Mouse (Mus musculus) kidney, postnatal 10 days (tissue): Measurements from ENCODE around the gene Herc1.

Source experiments
- DNase-seq: peaks from one replicate; pipeline ENCODE4 v3.0.0; 2021; ENCODE audit warnings: mixed read lengths

Gene Herc1

DNA sequence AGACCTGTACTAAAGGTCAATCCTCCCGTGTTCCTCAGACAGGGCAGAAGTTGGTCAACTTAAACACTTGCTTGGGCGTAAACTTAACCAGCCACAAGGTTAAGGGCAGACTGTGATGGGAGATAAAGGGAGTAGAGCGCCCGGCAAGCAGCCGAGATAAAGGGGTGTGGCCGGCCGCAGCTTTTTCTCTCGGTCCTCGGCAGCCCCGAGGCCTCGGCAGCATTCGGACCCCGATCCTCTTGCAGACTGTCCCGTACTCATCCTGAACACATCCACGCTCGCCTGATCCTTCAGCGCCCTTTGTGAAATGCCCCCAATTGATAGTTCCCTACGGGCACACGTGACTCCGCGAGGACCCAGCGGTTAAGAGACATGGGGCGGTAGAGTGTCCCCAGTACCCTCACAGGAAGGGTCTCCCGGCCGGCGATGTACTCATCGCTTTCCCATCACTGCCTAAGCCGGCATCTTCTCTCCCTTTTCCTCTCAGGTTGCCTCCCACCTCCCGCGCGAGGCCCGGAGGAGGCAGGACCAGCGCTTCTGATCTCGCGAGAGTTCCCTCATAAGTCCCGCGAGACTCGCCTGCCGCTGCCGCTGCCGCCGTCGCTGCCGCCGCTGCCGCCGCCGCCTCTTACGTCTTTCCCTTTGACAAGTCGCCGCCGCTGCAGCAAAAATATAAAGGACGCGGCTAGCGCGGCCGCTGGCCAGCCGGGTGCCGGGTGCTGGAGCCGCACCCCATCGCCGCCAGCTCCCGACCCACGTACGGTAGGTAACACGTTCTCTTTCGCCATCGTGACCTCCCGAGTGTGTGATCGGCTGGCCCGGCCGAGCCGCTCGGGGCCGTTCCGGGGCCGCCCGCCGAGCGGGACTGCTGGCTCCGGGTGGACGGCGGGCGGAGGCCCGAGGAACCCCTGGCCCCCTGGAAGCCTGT, at the start of gene Herc1:
Herc1 (plus strand) TSS at position 591 of the 928 bp plus-strand sequence.
- DNase-seq = peak; percentile 98

DNA sequence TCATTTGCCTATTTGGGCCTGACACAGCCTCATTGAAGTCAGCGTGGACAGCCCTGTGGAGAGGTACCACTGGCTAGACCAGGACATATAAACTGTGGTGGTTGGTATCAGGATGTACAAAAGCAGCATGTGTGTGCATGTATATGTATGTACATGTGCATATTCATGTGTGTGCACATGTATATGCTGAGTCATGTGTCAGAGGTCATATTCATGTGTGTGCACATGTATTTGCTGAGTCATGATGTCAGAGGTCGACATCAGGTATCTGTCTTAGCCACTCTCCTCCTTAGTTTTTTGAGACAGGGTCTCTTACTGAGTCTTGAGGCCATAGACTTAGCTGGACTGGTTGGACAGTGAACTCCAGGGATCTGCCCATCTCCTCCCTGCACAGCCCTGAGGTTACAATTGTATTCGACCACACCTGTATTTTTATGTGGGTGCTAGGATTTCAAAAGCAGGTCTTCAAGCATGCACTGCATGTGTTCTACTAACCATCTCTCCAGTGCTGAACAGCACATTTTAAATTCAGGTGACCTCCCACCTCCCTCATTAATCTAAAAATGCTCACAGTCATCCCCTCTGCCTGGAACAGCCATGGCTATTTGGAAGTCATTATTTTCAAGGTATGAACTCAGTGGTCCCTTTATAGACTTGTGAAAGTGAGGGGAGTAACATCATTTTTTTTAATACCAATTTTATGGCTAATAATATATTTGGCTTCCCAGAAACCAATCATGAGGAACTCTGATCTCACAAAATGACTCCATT, 45.7 kb upstream of the Herc1 start:
- DNase-seq = no peak

DNA sequence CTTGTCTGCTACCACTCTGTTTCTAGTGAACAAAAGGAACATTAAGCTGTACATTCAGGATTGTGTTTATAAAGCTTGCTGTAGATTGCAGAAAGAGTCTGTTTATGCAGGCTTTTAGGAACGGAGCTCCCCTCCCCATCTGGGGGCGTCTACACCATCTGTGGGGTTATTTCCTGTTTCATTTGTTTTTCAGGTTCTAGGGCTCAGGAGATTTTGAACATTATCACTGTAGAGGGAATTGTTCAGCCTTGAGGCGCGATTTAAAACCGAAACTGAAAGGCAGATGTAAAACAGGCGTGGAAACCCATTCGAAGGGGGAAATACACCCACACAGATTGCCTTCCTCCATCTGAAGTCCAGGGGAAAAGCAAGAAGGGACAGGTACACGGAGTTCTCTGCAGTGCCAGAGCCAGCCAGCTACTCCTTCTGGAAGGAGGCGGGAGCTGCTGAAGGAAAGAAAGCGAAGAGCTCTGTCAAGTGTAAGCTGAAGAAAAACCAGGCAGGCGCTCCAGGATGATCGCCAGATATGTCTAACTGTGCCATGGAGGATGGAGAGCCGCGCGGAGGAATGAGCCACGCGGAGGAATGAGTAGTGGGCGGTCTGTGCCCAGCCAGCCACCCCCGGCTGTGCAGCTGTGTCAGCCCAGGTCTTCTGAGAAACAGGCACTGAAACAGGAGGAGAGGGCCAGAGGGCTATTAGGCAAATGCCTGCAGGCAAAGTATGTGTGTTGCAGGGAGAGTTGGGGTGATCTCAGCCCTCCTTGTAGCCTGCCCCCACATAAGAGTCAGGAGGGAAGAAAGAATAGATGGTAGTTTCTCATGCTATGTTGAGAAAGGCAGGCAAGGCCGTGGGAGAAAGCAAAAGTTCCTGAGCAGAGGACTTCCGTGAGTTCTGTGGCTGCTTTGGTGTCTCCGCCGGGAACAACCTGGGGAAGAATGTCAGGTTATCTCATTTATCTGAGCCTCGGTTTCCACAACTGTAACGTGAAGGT, 44.8 kb upstream of the Herc1 start:
- peak; percentile 16 for DNase-seq

DNA sequence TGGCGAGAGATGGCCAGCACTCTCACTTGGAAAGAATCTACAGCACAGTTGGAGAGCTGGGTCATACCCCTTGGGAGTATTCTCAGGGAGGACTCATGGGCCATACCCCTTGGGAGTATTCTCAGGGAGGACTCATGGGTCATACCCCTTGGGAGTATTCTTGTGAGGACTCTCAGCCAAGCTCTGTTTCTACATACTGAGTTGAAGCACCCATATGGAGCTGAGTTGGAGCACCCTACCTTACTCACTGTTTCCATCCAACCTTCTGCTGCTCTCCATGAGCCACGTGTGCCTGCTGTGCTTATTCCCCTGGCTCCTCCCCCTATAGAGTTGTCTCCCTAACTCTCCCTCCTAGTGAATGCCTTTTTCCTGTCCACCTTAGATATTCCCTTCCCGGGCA, 43.8 kb upstream of the Herc1 start:
- no peak for DNase-seq

DNA sequence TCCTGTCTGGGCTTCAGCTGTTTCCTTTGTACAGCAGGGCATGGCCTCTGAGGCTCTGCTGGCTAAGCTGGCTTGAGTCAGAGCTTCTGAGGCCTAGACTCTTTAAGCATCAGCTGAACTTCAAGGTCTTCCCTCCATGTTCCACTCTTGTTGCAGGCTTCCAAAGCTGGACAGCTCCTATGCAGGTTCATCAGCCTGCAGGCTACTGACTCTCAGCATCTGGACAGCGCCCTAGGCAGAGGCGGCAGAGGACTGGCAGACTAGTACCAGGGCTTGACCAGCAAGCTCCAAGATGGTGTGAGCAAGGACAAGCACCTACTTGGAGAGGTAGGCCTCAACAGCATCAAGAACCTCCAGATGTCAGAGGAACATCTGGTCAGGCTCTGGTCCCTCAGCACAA, 42.9 kb upstream of the Herc1 start:
- peak; percentile 79 for DNase-seq

DNA sequence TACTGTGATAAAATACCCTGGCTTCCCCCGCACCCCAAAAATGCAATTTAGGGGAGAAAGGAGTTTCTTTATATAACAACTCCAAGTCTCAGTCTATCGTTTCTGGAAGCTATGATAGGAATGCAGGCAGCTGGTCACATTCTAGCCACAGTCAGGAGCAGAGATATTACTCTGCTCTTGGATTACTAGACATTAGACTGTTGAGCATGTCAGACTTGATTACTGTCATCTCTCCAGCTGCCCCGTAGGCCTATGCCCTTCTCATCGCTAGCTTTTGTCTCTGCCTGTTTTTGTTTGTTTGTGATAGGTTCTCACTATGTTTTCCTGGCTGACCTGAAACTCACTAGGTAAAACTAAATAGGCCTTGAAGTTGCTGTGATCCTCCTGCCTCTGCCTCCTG, 41.5 kb upstream of the Herc1 start:
- no peak for DNase-seq

DNA sequence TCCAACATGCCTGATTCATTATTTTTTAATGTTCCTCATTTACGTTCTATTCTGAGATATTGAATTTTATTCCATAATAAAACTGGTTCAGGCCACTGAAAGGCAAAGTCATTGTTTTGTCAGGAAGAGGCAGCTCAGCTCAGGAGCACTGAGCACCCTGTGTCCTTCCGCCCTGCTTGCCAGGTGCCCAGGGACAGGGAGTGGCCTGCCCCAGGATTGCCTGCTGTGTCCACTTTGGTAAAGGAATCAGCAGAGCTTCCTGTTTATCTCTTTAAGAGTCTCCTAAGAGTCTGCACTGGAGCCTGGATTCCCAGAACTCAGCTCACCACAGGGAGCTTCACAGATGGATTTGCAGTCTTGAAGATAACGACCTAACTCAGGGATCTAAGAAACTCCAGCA, 38.8 kb upstream of the Herc1 start:
- DNase-seq = peak; percentile 13

DNA sequence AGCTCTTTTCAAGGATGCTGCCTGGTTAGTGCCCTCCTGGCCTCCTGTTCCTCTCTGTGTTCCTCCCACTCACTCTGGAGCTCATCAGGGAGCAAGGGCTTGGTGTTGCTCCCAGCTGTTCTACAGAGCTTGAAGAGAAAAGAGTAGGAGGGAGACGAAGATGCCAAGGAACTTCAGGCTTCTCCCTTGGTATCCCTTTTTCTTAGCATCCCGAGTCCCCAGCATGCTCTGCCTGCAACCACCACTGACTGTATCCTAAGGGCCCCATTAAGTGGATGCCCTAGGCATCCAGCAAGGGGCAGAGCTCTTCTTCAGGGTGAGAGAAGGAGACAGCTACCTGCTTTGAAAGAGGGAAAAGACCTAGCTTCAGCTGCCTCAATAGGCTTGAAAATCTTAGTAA, 33.6 kb upstream of the Herc1 start:
- no peak for DNase-seq

DNA sequence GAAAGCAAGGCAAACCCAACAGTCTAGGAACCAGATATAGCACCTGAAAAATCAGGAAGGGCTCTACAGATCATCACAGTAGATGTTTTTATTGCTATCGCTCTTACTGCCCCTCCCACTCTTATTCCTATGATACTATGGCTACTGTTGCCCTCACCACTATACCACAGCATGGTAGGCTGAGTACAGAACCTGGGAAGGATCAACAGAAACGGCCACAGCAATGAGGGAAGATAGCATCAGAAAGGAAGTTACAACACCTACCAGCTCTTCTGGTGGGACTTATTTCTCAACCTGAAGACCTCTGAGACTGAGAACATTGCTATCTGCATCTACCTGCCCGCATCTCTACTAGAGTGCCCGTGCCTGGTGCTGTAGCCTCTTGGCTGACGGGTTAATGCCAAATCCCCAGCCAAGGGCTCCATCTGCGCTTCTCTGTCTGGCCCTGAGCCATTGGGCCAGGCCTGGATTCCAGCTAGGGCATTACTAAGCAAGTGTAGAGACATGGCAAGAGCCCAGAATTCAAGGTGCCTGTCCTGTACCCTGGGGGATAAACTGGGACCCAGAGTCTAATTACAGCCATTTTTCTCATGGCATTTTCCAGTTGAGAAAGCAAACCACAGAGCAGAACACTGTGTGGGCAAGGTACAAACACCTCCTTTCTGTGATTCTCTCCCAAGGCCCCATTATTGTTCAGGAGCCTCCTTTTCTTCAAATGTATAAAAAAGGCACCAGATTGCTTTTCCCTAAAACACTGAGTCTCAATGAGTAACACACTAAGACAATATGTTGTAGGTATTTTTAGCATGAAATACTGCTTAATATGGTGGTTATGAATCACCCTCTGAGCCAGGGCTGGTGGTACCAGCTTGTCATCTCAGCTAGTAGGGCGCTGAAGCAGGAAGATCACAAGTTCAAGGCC, 28.0 kb upstream of the Herc1 start:
- DNase-seq = peak; percentile 57

DNA sequence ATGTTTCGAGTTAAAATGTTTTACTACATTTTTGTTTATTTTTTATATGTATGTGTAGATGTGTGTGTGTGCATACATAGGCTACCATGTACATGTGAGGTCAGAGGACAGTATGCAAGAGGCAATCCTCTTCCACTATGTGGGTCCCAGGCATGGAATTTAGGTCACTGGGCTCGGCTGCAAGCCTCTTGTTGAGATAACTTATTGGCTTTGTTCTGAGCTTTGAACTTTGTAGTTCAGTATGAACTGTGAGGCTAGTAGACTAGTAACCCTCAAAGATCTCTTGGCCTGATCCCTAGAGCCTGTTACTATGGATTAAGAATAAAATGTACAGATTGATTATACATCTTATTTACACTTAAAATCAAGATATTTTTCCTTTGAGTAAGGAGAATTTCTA, 23.4 kb upstream of the Herc1 start:
- no peak for DNase-seq

DNA sequence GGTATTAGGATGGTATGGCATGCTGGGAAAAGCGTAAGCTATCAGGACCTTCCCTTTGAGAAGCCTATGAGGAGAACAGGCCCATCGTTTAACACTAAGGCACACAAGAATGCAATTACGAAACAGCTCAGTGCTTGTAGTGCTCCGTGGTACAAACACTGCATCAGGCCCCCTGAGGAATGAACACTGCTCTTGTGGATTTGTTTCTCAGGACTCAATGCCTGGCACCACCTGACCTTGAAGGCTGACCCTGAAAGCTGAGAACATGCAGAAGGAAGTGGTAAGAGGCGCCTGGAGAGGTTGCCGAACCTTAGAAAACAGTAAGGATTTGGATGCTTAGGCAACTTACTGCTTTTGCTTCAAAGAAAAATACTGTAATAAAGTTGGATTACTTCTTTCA, 20.8 kb upstream of the Herc1 start:
- DNase-seq = no peak

DNA sequence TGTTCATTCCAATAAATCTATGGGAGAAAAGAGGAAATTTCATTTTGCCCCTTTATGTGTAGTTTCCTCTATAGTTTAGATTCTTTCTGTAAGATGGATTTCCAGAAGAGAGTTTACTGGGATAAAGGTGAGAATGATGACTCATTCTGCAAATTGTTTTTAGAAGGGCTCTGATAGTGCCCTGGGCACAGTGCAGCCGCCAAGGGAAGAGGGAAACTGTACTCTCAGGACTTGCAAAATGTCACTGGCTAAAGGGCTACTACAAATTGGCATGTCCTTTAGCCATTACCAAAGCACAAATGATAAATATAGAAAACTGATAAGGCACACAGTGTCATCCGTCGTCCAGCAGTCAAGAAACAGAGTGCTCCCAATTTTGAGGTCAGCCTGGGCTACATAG, 19.8 kb upstream of the Herc1 start:
- no peak for DNase-seq

DNA sequence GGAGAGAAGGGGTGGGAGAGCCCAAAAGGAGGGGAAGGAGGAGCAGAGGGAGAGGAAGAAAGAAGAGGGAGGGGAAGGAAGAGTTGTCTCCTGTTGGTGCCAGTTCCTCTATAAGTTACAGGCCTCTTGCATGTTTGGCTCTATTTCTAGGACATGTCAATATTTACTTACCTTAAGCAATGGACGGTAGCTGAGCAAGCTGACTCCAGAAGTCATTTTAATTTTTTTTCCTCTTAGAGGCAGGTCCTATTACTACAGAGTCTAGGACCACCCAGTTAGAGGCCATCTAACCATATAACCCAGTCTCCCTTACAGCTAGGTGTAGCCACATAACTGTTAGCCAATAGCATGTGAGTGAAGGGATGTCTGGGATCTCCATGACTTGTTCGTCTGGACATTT, 18.7 kb upstream of the Herc1 start:
- no peak for DNase-seq

DNA sequence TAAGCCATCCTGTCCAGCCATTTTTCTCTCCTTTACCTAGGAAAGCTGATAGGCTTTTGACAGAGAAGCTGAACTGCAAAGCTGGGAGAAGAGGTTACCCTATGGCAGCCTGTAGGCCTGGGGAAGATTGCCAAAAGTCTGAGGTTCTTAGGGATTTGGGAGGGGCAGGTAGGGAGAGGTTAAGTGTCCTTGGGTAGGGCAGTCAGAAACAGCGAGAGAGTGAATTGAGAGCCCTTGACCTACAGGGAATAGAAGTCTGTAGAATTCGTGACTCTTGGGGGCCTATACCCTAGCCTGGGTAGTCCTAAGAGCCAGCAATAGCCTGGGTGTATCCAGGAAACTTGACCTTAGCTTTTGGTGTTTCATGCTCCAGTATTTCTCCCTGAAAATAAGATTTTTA, 17.9 kb upstream of the Herc1 start:
- no peak for DNase-seq

DNA sequence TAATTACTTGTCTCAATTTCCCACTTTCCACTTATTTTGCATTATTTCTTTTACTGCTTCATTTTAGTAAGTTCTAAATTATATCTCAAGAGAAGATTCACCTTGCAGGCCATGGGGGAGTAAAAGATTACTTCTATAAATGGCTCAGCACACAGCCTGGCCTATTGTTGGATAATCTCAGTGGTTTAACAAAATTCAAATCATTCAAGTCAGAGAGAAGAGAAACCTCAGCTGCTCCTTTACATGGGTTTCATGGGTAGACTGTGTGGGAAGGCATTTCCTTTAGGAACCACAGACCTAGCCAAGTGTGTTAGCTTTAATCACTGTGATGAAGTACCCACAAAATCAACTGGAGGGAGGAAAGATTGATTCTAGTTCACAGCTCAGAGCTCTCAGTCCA, 13.0 kb upstream of the Herc1 start:
- DNase-seq = no peak

DNA sequence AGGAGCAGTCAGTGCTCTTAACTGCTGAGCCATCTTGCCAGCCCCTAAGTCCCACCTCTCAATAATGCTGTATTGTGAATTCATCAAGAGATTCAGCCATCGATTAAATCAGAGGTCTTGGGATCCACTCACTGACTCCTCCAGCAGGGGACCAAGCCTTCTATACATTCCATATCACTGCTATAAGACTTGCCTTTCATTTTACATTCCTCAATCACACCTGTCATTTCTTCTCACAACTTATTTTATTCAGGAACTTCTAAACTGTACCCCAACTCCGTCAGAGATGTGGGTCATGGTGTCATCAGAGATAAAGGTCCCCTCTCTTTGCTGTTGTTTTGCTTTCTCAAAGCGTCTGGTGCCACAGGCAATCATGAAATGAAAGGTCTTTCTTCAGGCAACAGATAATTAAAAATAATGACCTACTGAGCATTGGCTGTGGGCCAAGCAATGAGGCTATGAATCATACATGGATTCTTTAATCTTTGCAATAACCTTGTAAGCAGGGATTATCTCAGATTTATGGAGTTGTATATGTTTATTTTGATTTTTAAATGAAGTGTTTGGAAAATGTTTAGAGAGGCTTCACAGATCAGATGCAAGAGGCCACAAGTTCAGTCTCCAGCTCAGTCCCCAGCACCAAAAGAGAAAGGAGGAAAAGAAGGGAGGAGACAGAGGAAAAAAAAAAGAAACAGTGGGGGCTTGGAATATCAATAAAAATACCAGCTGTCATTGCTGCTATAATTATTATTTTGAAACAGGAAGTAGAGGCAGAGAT, 12.1 kb upstream of the Herc1 start:
- peak; percentile 32 for DNase-seq

DNA sequence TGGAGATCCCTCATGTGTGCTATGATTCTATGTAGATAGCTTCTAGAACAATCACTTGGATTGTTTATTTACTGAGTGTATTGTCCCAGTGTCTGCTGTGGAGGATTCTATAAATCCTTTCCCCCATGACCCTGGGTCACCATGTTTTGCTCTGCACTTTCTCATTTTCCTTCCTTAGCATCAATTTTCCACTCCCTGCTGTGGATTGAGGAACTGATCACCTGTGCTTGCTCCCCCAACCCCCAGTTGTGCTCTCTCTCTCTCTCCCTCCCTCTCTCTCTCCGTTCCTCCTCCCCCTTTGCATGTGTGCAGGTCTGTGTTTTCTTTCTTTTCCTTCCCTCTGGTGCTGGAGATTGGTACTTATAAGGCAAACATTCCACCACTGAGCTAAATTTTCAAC, 10.5 kb upstream of the Herc1 start:
- no peak for DNase-seq

DNA sequence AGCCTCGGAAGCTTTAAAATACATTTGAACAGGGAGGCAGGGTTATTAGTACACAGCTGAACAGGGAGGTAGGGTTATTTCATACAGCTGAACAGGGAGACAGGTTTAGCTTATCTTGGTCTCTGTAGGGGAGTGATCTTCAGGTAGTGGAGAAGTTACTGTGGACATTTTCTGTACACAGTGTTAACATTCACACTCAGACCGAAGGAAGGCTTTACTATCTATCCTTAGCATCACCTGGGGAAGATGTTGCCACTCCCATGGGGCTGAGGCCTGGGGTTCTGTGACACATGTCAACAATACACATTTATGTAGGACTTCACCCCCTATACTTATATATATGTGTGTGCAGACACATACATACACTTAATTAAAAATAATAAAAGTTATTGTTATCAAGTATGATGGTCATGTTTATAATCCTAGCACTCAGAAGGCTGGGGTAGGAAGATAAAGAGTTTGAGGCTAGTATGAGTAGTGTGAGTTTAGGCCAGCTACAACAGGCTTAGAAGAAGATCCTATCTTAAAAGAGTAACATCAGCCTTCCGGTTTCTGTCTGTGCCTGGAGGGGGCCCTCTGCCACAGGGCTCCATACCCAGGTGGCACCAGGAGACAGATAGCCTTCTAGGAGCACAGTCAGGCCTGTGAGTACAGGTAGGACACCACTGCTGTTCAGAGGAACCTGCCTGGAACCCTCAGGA, 9.7 kb upstream of the Herc1 start:
- no peak for DNase-seq

DNA sequence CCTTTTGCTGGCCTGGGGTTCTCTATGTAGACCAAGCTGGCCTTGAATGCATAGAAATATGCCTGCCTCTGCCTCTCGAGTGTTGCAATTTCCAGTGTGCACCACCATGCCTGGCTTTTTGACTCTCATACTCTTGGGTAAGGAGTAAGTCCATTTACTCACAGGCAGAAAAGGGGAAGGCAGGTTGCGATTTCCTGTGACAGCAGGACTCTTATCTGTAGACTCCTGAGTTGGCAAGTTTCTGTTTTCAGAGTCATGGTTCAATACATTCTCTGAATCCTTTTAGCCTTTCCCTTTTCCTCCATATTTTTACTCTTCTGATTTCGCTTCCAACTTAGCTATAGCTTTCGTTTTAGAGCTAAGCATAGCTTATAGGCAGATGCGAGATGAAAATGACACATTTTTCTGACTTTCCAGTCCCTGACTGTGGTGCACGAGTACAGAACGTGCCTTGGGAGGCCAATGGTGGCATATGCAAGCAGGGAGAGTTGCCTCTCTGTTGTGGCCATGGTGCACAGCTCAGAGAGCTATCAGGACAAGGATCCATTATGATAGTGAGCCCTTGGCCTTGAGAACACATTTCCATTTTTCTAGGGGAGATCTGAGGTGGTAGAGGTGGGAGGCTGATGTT, 2.7 kb upstream of the Herc1 start:
- no peak for DNase-seq
